ENCODE assay signal across 21 mouse cellular contexts in the genomic region with DNA sequence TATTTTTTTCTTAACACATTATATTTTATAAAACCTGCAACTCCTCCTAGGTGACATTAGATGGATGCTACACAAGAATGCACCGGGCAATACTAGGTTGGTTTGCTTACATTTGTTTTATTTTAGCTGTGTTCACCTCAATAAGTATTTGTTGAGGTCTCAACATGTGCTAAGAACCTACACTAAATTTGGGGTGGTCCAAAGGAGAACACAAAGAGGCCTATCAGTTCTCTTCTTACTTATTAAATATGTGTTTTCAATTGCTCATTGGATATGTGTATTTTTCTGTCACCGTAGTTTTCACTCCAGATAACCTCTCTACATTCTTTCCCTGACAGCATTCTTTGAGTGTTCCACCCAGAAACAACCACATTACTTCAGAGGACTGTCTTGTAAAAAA. TPM values are rescaled to one million over a fixed set of nuclear protein-coding genes. Genes with fewer than 3 reads are reported as not detected.
"Had no signal": no experiment of that assay in that cellular context is flagged by ENCODE, and none has a peak within 500 bp of the region (broad histone marks: within the 10 kb centered on the region; RNA-seq: fewer than 3 reads in every experiment).

No protein-coding gene starts in this region.

- H3K9ac ChIP-seq: heart, embryonic 12.5 days; hindbrain, embryonic 14.5 days; kidney, embryonic 15.5 days; limb, embryonic 13.5 days; limb, embryonic 15.5 days; liver, embryonic 12.5 days had no signal

- H3K4me2 ChIP-seq: heart, embryonic 12.5 days; kidney, embryonic 15.5 days; limb, embryonic 15.5 days; liver, embryonic 12.5 days had no signal

- H3K9me3 ChIP-seq: heart, embryonic 10.5 days; heart, embryonic 12.5 days; kidney, embryonic 15.5 days; limb, embryonic 13.5 days; limb, embryonic 15.5 days; liver, embryonic 12.5 days had no signal

- DNase-seq: gastrocnemius, postnatal 14 days; gastrocnemius, postnatal 36 days; heart, postnatal 4 days; kidney, adult 11 months; kidney, adult 9 months; kidney, postnatal 14 days; layer of hippocampus, adult 9-11 months; left cerebral cortex, postnatal 4 days had no signal

- ATAC-seq: hindbrain, embryonic 16.5 days; intestine, embryonic 16.5 days; liver, embryonic 12.5 days had no signal

- H3K27ac ChIP-seq: heart, embryonic 10.5 days; hindbrain, embryonic 14.5 days; kidney, embryonic 15.5 days; kidney, postnatal 0 days; limb, embryonic 13.5 days; limb, embryonic 15.5 days; liver, embryonic 12.5 days had no signal

- H3K4me3 ChIP-seq: heart, embryonic 12.5 days; limb, embryonic 13.5 days; limb, embryonic 15.5 days; liver, embryonic 12.5 days had no signal

RNA-seq across cellular contexts. Expression of a gene that starts 9.2 kb away (rescaled TPM):
- polyA plus RNA-seq: heart, embryonic 10.5 days; heart, embryonic 12.5 days; heart, embryonic 16.5 days; limb, embryonic 11.5 days; limb, embryonic 13.5 days; limb, embryonic 15.5 days; liver, adult 2 months; liver, embryonic 12.5 days had no signal

RNA-seq across cellular contexts. Expression of a gene that starts 15.1 kb away (rescaled TPM):
- polyA plus RNA-seq: heart, embryonic 12.5 days; kidney, embryonic 15.5 days; limb, embryonic 11.5 days; limb, embryonic 13.5 days; limb, embryonic 15.5 days; liver, adult 2 months; liver, embryonic 12.5 days had no signal
